Comparison of ENCODE assay signal across 13 mouse cellular contexts in the genomic region with DNA sequence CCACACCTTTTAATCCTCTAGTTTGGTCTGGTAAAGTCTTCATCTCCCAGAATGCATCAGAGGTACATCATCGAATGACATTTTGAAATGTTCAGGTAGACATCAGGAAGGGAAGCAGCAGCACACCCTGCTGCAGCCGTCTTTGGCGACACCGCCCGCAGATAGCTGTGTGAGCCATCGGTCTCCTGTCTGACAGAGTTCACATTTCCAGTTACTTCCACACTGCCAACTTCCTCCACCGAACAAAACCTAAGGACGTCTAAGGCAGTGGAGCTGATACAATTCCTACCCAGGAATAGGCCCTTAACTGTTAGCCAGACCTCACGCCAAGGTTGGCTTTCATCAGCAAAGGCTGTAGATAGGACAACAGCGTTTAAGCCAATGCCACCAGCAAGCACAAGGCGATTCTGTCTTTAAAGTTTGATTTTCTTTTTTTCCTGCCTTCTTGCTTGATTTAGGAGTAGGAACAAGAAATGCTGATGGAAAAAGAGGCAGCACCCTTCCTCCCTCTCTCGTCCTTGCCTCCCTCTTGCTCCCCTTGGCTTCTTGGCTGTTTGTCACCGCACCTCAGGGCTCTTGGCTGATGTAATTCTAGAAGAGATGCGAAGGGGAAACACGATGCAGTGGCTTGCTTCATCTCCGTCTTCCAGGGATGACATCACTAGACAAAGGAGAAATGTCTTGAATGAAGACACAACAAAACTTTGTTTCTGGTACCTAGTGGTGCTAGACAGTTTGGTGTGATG. TPM values are rescaled to one million over a fixed set of nuclear protein-coding genes. Genes with fewer than 3 reads are reported as not detected.
DNase-seq lines count a peak whose midpoint lies in the region; ATAC-seq and TF ChIP-seq lines count a peak whose summit lies in the region.
"Had no signal": no experiment of that assay in that cellular context is flagged by ENCODE, and none has a peak within 500 bp of the region (broad histone marks: within the 10 kb centered on the region; RNA-seq: fewer than 3 reads in every experiment).

No protein-coding gene starts in this region.

- H3K27ac ChIP-seq in hindbrain, embryonic 10.5 days: 0 out of 2 replicates have a peak overlapping the region, but pooled peaks have one; percentile 5
- H3K27ac ChIP-seq in hindbrain, embryonic 16.5 days (ENCODE audit: low read depth, low read length): no peak overlapping the region
- H3K27ac ChIP-seq in ES-Bruce4 (ENCODE audit: insufficient read depth, low read length): peak overlapping the region; percentile 10; the same call in 1 of the 2 replicates
- H3K27ac ChIP-seq in embryonic facial prominence, embryonic 10.5 days (replicated peaks): peak overlapping the region; percentile 75
- H3K27ac ChIP-seq in heart, embryonic 16.5 days (ENCODE audit: low read length): 0 out of 2 replicates have a peak overlapping the region, but pooled peaks have one; percentile 2
- no peak overlapping the region for H3K27ac ChIP-seq in hindbrain, embryonic 12.5 days

- no peak overlapping the region for H3K4me3 ChIP-seq in hindbrain, embryonic 10.5 days
- H3K4me3 ChIP-seq in hindbrain, embryonic 16.5 days (ENCODE audit: low read length): no peak overlapping the region
- H3K4me3 ChIP-seq in ES-Bruce4 (ENCODE audit: low read depth, low read length): no peak overlapping the region
- no peak overlapping the region for H3K4me3 ChIP-seq in embryonic facial prominence, embryonic 10.5 days
- no peak overlapping the region for H3K4me3 ChIP-seq in heart, embryonic 16.5 days (ENCODE audit: low read length)
- H3K4me3 ChIP-seq in hindbrain, embryonic 12.5 days: no peak overlapping the region
- H3K4me3 ChIP-seq: erythroblast, embryonic 14.5 days; layer of hippocampus, adult 2 months had no signal

- no peak for ATAC-seq in hindbrain, embryonic 16.5 days
- no peak for ATAC-seq in heart, embryonic 16.5 days (replicated peaks; ENCODE audit: extremely low read depth, insufficient read depth, low FRiP score)
- no peak for ATAC-seq in hindbrain, embryonic 12.5 days (ENCODE audit: low FRiP score)

- H3K9me3 ChIP-seq in hindbrain, embryonic 10.5 days: no peaks in the 10 kb centered on the region
- no peaks in the 10 kb centered on the region for H3K9me3 ChIP-seq in hindbrain, embryonic 16.5 days (ENCODE audit: control insufficient read depth, low read length)
- H3K9me3 ChIP-seq in ES-Bruce4 (replicated peaks; ENCODE audit: control insufficient read depth, insufficient read depth, low read length, poor library complexity, severe bottlenecking): no peaks in the 10 kb centered on the region
- no peaks in the 10 kb centered on the region for H3K9me3 ChIP-seq in embryonic facial prominence, embryonic 10.5 days
- H3K9me3 ChIP-seq in heart, embryonic 16.5 days (replicated peaks; ENCODE audit: control insufficient read depth, low read length): no peaks in the 10 kb centered on the region
- no peaks in the 10 kb centered on the region for H3K9me3 ChIP-seq in hindbrain, embryonic 12.5 days (replicated peaks)
- H3K9me3 ChIP-seq: neural tube, embryonic 13.5 days had no signal

- 81% methylated on average over 16 of the region's 16 CpGs for WGBS in hindbrain, embryonic 10.5 days
- WGBS in hindbrain, embryonic 16.5 days: 77% methylated on average over 16 of the region's 16 CpGs
- 74% methylated on average over 16 of the region's 16 CpGs for WGBS in embryonic facial prominence, embryonic 10.5 days
- WGBS in heart, embryonic 16.5 days: 51% methylated on average over 16 of the region's 16 CpGs
- 68% methylated on average over 16 of the region's 16 CpGs for WGBS in hindbrain, embryonic 12.5 days

- H3K27me3 ChIP-seq in hindbrain, embryonic 10.5 days (ENCODE audit: insufficient read depth, poor library complexity, severe bottlenecking): peaks cover 22% of the 10 kb centered on the region
- peaks cover 8% of the 10 kb centered on the region for H3K27me3 ChIP-seq in hindbrain, embryonic 16.5 days (replicated peaks; ENCODE audit: control insufficient read depth, insufficient read depth, low read length)
- H3K27me3 ChIP-seq in ES-Bruce4 (ENCODE audit: control insufficient read depth, insufficient read depth, low read length, poor library complexity, severe bottlenecking): no peaks in the 10 kb centered on the region
- H3K27me3 ChIP-seq in embryonic facial prominence, embryonic 10.5 days (replicated peaks; ENCODE audit: low read depth, poor library complexity, severe bottlenecking): peaks cover 21% of the 10 kb centered on the region
- H3K27me3 ChIP-seq in heart, embryonic 16.5 days (ENCODE audit: control insufficient read depth, insufficient read depth, low read length): no peaks in the 10 kb centered on the region
- H3K27me3 ChIP-seq in hindbrain, embryonic 12.5 days: peaks cover 19% of the 10 kb centered on the region

- TF ChIP-seq POLR2A in ES-Bruce4 (IDR thresholded peaks at IDR 0.05; ENCODE audit: insufficient read depth, low read length): no peak

- no peak for TF ChIP-seq EP300 in ES-Bruce4 (IDR thresholded peaks at IDR 0.05; ENCODE audit: insufficient read depth, low read depth, low read length)

- TF ChIP-seq CTCF in ES-Bruce4 (IDR thresholded peaks at IDR 0.05; ENCODE audit: low read depth, low read length): no peak

- H3K4me1 ChIP-seq in hindbrain, embryonic 10.5 days (replicated peaks): peaks cover 72% of the 10 kb centered on the region
- peaks cover 28% of the 10 kb centered on the region for H3K4me1 ChIP-seq in hindbrain, embryonic 16.5 days (ENCODE audit: control insufficient read depth, insufficient read depth, low read depth, low read length)
- no peaks in the 10 kb centered on the region for H3K4me1 ChIP-seq in ES-Bruce4 (ENCODE audit: control insufficient read depth, insufficient read depth, low read length)
- peaks cover 80% of the 10 kb centered on the region for H3K4me1 ChIP-seq in embryonic facial prominence, embryonic 10.5 days
- peaks cover 35% of the 10 kb centered on the region for H3K4me1 ChIP-seq in heart, embryonic 16.5 days (ENCODE audit: control insufficient read depth, insufficient read depth, low read length)
- peaks cover 48% of the 10 kb centered on the region for H3K4me1 ChIP-seq in hindbrain, embryonic 12.5 days

- H3K4me2 ChIP-seq in hindbrain, embryonic 16.5 days (ENCODE audit: low read length): no peak overlapping the region
- no peak overlapping the region for H3K4me2 ChIP-seq in heart, embryonic 16.5 days (ENCODE audit: low read depth, low read length)
- H3K4me2 ChIP-seq in hindbrain, embryonic 12.5 days (replicated peaks): no peak overlapping the region

- DNase-seq in hindbrain, embryonic 10.5 days (ENCODE audit: low spot score): no peak
- no peak for DNase-seq in embryonic facial prominence, embryonic 10.5 days (ENCODE audit: low spot score)
- no peak for DNase-seq in layer of hippocampus, postnatal 10 days (ENCODE audit: low spot score in 2 of 2)
- DNase-seq: kidney, adult 18-20 months; midbrain, embryonic 14.5 days; right cerebral cortex, adult 18-20 months had no signal

- H3K9ac ChIP-seq in hindbrain, embryonic 16.5 days (ENCODE audit: low read depth, low read length): no peak overlapping the region
- H3K9ac ChIP-seq in ES-Bruce4 (ENCODE audit: low read depth, poor library complexity, severe bottlenecking): no peak overlapping the region
- no peak overlapping the region for H3K9ac ChIP-seq in heart, embryonic 16.5 days (ENCODE audit: low read length)
- H3K9ac ChIP-seq in hindbrain, embryonic 12.5 days: no peak overlapping the region

- H3K36me3 ChIP-seq in hindbrain, embryonic 10.5 days: no peaks in the 10 kb centered on the region
- no peaks in the 10 kb centered on the region for H3K36me3 ChIP-seq in hindbrain, embryonic 16.5 days (ENCODE audit: control insufficient read depth, insufficient read depth, low read length)
- H3K36me3 ChIP-seq in ES-Bruce4 (ENCODE audit: control insufficient read depth, insufficient read depth, low read length, poor library complexity, severe bottlenecking): no peaks in the 10 kb centered on the region
- no peaks in the 10 kb centered on the region for H3K36me3 ChIP-seq in embryonic facial prominence, embryonic 10.5 days (replicated peaks)
- no peaks in the 10 kb centered on the region for H3K36me3 ChIP-seq in heart, embryonic 16.5 days (ENCODE audit: control insufficient read depth, insufficient read depth)
- no peaks in the 10 kb centered on the region for H3K36me3 ChIP-seq in hindbrain, embryonic 12.5 days
- H3K36me3 ChIP-seq: neural tube, embryonic 13.5 days had no signal

RNA-seq across cellular contexts. Expression of gene Fam43a, which starts 4.7 kb away (rescaled TPM):
- polyA plus RNA-seq in hindbrain, embryonic 10.5 days (2016; fragmentation: Nextera tagmentation; extraction: Ambion mirVana): 15.5 and 16.6 TPM in 2 replicates
- polyA plus RNA-seq in hindbrain, embryonic 16.5 days (2015; fragmentation: Nextera tagmentation; extraction: Ambion mirVana): 18.3 and 22.0 TPM in 2 replicates
- 14.2 and 15.8 TPM in 2 replicates for polyA plus RNA-seq in ES-Bruce4 (2011; ENCODE audit: insufficient read depth, insufficient read length, low read depth, missing spikeins)
- 23.2 and 24.1 TPM in 2 replicates for polyA plus RNA-seq in embryonic facial prominence, embryonic 10.5 days (2016; fragmentation: Nextera tagmentation; extraction: Ambion mirVana)
- 19.7 and 20.4 TPM in 2 replicates for polyA plus RNA-seq in heart, embryonic 16.5 days (2015; fragmentation: Nextera tagmentation; extraction: Ambion mirVana)
- 10 to 100 TPM; 14.8 to 16.9 TPM for total RNA-seq in layer of hippocampus, postnatal 10 days (2021)
- 17.5 and 17.6 TPM in 2 replicates for polyA plus RNA-seq in hindbrain, embryonic 12.5 days (2016; fragmentation: Nextera tagmentation; extraction: Ambion mirVana)

RNA-seq across cellular contexts. Expression of gene Lsg1, which starts 16.8 kb away (rescaled TPM):
- polyA plus RNA-seq in hindbrain, embryonic 10.5 days (2016; fragmentation: Nextera tagmentation; extraction: Ambion mirVana): 74.5 and 78.5 TPM in 2 replicates
- polyA plus RNA-seq in hindbrain, embryonic 16.5 days (2015; fragmentation: Nextera tagmentation; extraction: Ambion mirVana): 43.0 and 44.9 TPM in 2 replicates
- 70.9 and 73.3 TPM in 2 replicates for polyA plus RNA-seq in ES-Bruce4 (2011; ENCODE audit: insufficient read depth, insufficient read length, low read depth, missing spikeins)
- 87.1 and 95.3 TPM in 2 replicates for polyA plus RNA-seq in embryonic facial prominence, embryonic 10.5 days (2016; fragmentation: Nextera tagmentation; extraction: Ambion mirVana)
- 28.2 and 37.5 TPM in 2 replicates for polyA plus RNA-seq in heart, embryonic 16.5 days (2015; fragmentation: Nextera tagmentation; extraction: Ambion mirVana)
- 10 to 100 TPM; 24.4 to 25.6 TPM for total RNA-seq in layer of hippocampus, postnatal 10 days (2021)
- 69.4 and 75.7 TPM in 2 replicates for polyA plus RNA-seq in hindbrain, embryonic 12.5 days (2016; fragmentation: Nextera tagmentation; extraction: Ambion mirVana)

RNA-seq across cellular contexts. Expression of gene Tmem44, which starts 53.6 kb away (rescaled TPM):
- 22.8 and 39.3 TPM in 2 replicates for polyA plus RNA-seq in hindbrain, embryonic 10.5 days (2016; fragmentation: Nextera tagmentation; extraction: Ambion mirVana)
- 67.5 and 72.3 TPM in 2 replicates for polyA plus RNA-seq in hindbrain, embryonic 16.5 days (2015; fragmentation: Nextera tagmentation; extraction: Ambion mirVana)
- polyA plus RNA-seq in ES-Bruce4 (2011; ENCODE audit: insufficient read depth, insufficient read length, low read depth, missing spikeins): 4.2 and 5.4 TPM in 2 replicates
- 25.1 and 25.2 TPM in 2 replicates for polyA plus RNA-seq in embryonic facial prominence, embryonic 10.5 days (2016; fragmentation: Nextera tagmentation; extraction: Ambion mirVana)
- 19.3 and 21.5 TPM in 2 replicates for polyA plus RNA-seq in heart, embryonic 16.5 days (2015; fragmentation: Nextera tagmentation; extraction: Ambion mirVana)
- total RNA-seq in layer of hippocampus, postnatal 10 days (2021): 10 to 100 TPM; 55.9 to 61.6 TPM
- 58.7 and 60.2 TPM in 2 replicates for polyA plus RNA-seq in hindbrain, embryonic 12.5 days (2016; fragmentation: Nextera tagmentation; extraction: Ambion mirVana)

Comparison
In these comparisons a context has a peak if more than half of its experiments do, and no peak if none do; other contexts are left out.
1. H3K27ac ChIP-seq: peak in hindbrain, embryonic 10.5 days (single experiment), ES-Bruce4 (single experiment), embryonic facial prominence, embryonic 10.5 days (single experiment) and heart, embryonic 16.5 days (single experiment); none in hindbrain, embryonic 16.5 days (single experiment) and hindbrain, embryonic 12.5 days (single experiment).